Mouse (Mus musculus) CD4-positive, CD25-positive, alpha-beta regulatory T cell, adult 2 months (primary cell): Measurements from ENCODE around the gene Ube2q1.
"Not testable (repeated sequence)": the region's sequence is repeated elsewhere in the genome, so short reads cannot be mapped to it uniquely, and the experiment has no call there.

ENCODE experiments used
- DNase-seq: peaks from one replicate; pipeline ENCODE4 v3.0.0-alpha.2; 2012; ENCODE audit warnings: low read depth, low spot score

The Ube2q1 gene

DNA sequence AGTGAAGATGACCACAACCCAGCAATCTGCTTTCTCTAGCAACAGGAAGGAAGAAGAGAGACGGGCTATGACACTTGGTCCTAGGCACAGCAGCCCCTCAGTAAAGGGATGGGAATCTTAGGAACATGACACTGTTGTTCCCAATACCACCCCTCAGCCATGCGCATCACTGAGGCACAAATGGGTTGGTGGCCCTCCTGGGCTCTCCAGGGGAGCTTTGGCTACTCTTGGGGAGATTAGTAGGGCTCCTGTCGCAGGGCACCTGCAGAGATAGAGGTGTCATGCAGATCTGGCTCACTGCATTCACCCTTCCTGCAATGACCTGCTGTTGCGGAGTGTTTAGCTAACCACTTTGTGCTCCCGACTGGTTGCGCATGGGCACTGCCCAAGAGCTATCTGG lies 12.9 kb downstream of the Ube2q1 start:
- no peak for DNase-seq

DNA sequence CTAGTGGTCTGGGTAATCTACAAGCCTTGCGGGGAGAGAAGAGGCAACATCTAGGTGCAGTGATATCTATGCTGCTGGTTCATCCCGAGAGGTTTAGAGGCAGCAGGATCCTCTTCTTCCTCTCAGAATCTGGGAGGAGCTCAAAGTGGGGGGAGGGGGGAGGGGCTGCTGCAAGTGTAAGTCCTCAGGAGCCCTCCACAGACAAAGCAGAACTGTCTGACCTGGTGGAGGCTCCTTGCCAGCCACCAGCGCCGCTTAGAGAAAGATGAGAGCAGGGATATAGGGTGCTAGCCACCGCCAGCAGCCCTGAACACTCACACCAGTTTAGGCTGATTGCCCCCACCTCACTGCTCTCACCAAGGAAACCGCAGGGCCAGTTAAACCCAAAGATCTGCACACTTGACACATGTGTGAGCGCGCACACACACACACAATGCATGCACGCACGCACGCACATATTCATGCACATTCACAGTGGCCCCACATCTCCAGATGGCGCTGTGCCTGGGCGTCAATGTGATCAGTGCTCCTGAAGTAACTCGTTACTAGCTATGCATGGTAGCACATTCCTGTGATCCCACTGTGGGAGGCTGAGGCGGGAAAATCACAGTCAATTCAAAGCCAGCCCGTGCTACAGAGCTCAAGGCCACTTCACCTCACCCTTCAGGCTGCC lies 15.4 kb downstream of the Ube2q1 start:
- DNase-seq, result no peak

DNA sequence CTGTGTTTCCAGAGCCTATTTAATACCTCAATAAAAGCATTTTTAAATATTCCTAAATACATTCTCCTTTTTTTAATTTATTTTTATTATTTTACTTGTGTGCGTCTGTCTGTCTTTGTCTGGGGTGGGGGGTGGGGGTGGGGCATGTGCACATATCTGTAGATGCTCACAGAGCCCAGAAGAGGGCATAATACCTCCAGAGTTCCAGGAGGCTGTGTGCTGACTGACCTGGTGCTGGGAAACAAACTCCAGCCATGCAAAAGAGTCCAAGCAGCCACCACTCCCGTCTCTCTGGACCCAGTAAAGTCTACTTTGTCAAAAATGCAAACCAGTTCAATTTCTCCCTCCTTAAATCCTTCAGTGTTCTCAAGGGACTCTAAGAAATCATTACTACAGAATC lies 21.2 kb downstream of the Ube2q1 start:
- no peak for DNase-seq

DNA sequence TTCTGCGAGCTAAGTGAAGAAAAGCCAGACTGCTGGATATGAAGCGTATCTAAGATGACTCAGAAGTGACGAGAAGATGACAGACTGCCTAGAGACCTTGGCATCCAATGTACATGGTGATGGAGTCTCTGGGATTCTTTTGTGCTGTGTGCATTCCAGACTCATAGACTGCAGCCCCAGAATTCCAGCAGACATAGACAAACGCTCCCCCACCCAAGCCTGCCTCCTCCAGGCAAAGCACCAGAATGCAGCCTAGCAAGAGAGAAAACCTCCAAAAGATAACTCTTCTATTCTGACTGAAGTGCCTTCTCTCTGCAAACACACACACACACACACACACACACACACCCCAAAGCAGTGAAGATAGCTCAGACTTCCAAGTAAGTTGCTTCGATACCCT lies 22.3 kb downstream of the Ube2q1 start:
- no peak for DNase-seq

DNA sequence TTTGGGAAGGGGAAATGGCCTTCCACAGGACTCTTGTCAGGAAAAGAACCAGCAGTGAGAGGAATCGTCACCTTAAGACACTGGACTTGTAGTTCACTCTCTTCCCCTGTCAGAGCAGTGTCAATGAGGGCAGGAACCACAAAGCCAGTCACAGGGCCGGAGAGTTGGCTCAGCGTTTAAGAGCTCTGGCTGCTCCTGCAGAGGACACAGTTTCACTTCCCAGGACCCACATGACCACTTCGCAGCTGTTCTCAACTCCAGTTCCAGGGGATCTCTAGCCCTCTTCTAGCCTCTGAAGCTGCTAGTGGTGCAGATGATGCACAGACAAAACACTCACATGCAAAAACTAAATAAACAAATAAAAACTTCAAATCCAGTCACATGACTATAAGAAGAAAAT lies 22.9 kb downstream of the Ube2q1 start:
- DNase-seq, result no peak

DNA sequence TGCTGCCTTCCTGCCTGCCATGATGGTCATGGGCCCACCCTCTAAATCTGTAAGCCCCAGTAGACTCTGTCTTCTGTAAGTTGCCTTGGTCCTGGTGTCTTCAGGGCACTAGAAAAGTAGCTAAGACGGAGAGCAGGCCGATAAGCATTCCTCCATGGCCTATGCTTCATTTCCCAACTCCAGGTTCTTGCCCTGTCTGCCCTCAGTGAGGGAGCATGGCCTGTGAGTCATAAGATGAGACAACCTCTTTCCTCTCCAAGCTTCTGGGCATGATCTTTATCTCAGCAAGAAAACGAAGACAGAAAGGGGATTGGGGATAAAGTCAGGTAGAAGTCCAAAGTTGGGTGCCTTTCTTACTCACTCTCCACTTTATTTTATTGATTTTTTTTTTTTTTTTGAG lies 25.1 kb downstream of the Ube2q1 start:
- no peak for DNase-seq

DNA sequence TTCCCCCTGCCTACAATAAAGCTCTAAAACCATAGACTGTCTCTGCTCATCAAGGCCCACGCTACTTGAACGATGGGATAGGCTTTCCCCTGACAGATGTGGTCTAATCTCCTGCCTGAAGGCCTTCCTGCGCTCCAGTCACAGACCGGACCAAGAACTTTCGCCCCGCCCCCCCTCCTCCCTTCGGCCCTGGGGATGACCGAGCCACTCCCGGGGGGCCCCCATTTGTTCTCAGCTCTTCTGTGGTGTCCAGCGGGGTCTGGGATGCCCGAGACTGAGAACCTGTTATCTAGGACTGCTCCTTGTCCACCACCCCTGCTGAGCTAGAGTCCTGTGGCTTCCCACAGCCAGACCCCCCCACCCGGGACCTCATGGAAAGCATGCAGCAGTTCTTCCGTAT lies 26.1 kb downstream of the Ube2q1 start:
- DNase-seq, result no peak

DNA sequence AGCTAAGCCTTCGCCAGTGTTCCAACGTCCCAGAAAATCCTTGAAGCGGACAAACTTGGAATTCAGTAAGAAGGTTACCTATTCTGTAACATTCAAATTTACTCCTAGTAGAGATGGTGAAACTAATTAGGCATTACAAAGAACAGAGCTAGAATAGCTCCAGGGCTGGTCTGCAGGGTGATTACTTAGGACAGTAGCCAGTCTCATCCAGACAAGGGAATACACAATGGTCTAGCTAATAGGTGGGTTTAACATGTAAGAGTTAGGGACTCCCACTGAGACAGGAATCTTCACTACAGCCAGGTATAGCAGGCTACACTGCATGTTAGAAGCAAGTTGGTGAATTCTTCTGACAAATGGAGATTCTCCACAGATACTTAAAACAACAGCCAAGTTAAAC lies 26.7 kb downstream of the Ube2q1 start:
- not testable (repeated sequence) for DNase-seq

DNA sequence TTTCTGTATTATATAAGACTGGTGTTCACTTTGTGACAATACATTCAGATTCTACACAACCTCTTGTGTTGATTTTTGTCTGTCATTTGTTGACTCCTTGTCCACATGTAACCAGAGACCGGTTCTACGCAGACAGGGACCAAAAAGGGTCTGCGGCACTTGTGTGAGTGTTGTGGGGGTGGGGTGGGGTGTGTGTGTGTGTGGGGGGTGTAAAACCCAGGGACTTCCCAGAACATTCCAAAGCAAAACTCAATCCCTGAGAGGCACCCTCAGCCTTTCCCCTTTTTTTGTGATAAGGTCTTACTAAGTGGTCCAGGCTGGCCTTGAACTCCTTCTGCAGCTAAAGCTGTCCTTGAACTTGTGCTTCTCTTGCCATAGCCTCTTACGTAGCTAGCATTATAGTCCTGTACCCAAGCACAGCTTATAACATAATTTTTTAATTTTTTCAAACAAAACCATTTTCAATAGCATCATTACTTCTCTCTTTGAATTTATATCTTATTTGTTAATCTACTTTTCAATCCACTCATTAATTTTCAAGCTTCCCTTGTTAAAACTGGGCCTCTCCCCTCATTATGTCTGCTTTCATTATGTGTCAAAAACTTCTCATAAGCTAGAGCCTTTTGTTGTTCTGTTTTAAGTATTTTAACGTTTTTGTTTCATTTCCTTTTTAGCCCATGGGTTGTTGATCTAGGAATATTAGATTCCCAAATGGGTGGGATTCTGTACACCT lies 27.5 kb downstream of the Ube2q1 start:
- peak; percentile 35 for DNase-seq

DNA sequence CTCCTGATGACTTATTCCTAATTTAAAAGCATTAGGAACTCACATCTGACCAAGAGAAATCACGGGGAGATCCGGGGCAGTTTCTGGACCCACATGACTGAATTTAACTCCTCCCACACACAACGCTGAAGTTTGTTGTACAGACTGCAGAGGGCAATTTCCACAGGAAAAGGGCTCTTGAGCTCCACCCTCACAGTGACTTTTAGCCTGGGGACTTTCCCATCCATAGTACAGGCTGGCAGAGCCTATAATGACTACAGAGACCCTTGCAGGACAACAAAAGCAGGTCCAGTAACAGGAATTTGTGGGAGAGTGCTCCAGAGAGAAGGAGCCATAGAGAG lies 28.1 kb downstream of the Ube2q1 start:
- peak; percentile 87 for DNase-seq

DNA sequence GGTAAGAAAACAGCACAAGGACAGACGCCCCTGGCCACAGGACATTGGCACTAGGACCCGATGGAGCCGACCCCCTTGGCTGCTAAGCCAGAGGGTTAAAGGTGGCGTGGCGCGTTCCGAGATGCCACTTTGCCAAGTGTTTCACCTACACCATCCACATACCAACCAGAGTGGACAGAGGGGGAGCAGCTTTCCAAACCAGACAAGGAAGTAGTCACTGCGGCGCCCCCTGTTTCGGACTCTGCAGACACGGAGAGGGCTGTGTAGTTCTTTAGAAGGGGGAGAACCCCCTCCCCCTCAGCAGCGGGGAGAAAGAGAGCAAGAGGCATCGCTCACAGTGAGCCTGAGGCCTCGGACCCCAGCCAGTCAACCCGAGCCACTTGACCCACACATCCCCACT lies 29.5 kb downstream of the Ube2q1 start:
- DNase-seq, result no peak

DNA sequence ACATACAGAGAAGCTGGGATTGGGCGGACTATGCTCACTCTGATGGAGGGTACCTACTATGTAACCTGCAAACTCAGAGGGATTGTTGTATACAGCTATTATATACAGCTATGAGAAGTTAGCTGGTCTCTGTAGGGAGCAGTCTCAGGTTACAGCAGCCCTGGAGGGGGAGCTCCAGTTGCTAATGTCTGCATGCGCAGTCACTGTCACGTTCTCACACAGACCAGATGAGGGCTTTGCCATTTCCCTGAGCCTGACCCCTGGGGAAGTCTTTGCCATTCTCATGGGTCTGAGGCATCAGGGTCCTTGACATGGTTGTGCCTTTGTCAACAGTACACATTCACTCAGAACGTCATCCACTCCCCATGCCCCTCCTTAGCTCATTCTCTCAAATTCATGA lies 31.8 kb downstream of the Ube2q1 start:
- no peak for DNase-seq

DNA sequence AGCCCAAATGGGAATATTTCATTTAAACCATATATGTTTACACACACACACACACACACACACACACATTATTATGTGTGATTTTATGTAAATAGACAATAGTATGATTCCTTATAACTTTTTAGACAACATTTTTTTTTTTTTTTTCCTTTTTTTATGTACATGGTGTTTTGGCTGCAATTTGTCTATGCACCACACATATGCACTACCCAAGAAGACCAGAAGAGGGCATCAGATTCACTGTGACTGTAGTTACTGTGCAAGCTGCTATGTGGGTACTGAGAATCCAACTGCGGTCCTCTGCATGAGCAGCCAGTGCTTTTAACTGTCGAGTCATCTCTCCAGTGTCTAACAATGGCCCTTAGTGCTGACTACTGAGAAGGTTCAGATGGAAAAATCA lies 33.3 kb downstream of the Ube2q1 start:
- peak; percentile 63 for DNase-seq

DNA sequence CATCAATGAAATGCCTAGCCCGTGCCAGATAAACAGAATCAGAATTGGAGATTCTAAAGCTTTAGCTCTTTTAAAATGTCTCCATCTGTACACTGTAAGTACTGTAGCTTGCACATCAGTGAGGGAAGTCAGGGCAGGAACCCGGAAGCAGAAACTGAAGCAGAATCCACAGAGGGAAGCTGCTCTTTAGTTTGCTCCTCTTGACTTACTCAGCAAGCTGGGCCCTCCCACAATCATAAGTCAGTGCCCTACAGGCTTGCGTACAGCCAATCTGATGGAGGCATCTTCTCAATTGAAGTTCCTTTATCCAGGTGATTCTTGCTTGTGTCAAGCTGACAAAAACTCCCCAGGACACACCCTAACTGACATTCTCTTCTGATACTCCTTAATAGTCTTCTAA lies 33.8 kb downstream of the Ube2q1 start:
- DNase-seq, result no peak

DNA sequence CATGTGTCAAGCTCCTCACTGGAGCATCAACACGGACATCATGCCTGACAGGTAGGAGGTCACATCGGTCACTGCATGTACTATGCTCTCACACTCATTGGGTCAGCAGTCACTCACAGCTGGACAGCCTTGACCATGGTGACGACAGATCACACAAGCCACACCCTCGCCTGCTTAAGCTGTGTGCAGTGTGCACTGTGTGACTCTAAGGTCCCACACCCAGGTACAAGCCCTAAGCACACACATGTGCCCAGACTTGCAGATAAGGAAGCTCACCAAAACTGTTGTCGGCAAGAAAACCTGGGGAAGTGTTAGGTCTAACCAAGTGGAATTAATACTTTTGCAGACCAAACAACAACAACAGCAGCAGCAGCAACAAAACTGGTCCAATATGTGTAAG lies 34.5 kb downstream of the Ube2q1 start:
- no peak for DNase-seq

DNA sequence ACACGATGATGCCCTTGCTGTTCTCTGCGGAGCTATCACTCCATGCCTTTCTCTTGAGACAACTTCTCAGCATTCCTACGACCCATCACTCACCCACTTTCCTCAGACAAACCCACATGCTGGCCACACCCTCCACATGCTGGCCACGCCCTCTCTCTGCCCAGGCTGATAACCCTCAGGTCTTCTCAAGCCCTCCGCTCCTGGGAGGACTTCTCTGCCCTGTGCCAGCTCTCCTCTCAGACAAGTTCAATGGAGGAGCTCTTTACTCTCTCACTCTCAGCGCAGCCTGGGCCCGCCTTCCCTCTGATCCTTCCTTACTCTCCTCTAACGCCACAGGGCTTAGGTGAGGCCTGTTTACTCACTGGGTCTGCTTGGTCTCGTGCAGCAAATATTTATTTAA lies 35.2 kb downstream of the Ube2q1 start:
- DNase-seq, result no peak

DNA sequence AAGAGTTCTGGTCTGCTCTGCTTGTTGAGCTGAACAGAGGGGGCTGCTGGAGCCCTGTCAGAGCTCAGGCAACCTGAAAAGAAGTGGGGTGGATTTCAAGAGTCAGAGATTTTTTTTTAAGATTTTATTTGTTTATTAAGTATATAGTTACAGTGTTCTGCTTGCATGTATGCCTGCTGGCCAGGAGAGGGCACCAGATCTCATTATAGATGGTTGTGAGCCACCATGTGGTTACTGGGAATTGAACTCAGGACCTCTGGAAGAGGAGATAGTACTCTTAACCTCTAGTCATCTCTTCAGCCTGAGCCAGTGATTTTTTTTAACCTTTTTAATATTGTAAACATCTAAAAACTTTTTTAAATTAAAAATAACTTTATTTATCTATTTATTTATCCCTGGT lies 37.4 kb downstream of the Ube2q1 start:
- peak; percentile 60 for DNase-seq

DNA sequence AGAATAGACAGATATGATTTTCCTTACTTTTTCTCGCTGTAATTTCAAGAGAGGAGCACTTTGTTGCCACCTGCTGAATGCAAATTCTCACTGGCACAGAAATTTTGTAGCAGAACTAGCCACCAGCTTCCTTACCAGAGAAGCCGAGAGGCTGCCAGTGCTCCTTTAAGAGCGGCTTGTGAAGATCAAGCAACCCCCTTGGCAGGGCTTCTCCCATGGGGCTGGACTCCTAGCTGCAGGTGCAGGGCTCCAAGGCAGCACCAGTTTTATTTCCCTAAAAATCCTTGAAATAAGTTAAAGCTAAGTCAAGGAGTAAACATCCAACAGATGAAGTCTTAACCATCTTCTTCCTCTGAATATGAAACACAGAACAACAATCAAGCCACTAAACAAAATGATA lies 38.8 kb downstream of the Ube2q1 start:
- DNase-seq, result no peak

DNA sequence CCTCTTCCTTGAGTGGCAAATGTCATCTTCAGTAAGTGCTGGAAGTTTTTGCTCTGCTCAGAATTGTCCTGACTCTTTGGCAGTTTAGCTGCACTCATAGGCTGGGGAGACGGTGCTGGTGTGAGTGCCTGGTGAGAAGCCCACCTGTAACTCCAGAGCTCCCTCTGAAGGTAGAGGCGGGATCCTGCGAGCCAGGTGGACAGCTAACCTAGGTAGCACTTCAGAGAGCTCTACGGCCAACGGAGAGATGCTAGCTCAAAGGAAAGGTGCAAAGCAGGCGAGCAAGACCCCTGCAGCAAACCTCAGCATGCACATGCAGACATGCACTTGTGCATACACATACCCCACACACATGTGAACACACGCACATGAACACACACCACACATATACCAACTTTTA lies 40.6 kb downstream of the Ube2q1 start:
- no peak for DNase-seq

DNA sequence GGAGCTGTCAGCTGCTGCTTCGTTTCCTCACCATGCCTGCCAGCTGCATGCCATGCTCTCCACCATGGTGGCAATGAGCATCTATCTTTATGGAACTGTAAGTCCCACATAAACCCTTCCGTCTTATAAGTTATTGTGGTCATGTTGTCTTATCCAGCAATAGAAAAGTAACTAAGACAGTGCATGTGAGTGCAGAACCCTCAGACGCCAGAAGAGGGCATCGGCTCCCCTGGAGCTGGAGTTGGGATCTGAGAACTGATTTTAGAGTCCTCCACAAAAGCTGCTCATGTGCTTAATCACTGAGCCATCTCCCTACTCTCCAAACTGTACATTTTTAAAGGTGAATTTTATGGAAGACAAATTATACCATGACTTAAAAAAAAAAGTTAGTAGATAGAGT lies 43.6 kb downstream of the Ube2q1 start:
- DNase-seq, result peak; percentile 76

DNA sequence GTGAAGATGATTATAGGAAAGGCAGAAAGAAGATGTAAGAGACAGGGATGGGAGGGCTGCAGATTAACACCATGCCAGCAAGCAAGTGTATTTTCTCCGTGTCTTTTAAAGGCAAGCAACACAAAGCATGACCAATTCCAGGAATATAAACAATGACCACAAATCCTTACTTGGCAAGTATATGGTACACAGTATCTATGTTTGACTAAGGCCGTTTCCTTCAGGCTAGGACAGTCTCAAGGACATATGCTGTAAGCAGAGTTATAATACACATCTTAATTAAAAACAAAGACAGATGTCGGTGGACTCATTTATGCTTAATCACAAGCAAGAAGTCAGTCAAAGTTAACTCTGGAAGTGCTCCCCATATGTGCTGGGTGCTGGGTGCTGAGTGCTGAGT lies 45.2 kb downstream of the Ube2q1 start:
- DNase-seq, result no peak

DNA sequence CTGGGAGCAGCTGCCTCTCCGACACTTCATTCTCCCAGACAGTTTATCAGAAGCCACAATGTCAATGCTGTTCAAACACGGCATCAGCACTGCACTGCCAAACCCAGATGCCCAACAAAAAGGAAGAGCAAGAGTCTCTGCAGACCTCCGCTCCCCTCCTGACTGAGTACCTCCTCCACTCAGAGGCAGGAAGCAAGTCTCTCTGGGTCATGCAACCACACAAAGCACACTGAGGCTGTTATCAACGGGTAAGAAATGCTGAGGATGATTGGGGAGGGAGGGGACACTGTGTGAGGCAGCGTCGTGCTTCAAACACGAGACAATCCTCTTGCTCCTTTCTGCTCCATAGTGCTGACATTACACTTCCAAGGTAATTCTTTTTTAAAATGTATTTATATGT lies 46.5 kb downstream of the Ube2q1 start:
- peak; percentile 70 for DNase-seq

DNA sequence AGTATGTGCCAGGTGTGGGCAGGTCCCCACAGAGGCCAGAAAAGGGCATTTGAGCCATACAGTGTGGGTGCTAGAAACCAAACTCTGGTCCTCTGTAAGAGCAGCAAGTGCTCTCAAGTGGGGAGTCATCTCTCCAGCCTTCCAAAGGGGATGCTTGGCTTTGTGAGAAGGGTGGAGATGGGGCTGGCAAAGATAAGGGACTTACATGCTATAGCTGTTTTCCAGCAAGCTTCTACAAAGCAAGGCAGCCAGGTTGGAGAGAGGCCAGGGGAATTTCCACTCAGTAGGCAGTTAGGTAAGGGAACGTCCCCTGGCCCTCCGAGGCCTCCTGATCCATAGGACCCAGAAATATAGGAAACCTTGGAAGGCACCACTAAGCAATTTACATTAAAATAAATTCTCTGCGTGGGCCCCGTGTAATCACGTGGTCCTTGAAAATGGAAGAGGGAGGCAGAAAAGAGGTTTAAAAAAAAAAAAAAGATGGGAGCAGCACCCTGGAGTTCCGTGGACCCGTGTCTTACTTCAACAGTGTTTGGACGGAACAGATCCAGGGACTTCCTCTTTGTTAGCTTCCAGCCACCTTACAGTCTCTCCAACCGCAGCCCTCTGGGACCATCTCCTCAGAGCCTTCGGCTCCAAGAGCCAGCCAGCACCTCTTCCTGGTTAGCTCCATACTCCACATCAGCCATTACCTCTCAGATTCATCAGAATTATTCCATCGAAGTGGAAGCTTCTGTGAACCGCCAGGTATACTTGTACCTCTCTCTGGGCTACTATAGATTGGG lies 47.1 kb downstream of the Ube2q1 start:
- DNase-seq, result peak; percentile 35
